Mouse (Mus musculus) R1 (cell line): ENCODE measurements around the gene Kiss1r.
A peak's percentile ranks its signal among the peaks of the same experiment; 100 is the strongest.

Experiments used
- DNase-seq: peaks from one replicate; pipeline ENCODE4 v3.0.0-alpha.2; 2018; ENCODE audit warnings: low read depth, low spot score

Gene Kiss1r

DNA sequence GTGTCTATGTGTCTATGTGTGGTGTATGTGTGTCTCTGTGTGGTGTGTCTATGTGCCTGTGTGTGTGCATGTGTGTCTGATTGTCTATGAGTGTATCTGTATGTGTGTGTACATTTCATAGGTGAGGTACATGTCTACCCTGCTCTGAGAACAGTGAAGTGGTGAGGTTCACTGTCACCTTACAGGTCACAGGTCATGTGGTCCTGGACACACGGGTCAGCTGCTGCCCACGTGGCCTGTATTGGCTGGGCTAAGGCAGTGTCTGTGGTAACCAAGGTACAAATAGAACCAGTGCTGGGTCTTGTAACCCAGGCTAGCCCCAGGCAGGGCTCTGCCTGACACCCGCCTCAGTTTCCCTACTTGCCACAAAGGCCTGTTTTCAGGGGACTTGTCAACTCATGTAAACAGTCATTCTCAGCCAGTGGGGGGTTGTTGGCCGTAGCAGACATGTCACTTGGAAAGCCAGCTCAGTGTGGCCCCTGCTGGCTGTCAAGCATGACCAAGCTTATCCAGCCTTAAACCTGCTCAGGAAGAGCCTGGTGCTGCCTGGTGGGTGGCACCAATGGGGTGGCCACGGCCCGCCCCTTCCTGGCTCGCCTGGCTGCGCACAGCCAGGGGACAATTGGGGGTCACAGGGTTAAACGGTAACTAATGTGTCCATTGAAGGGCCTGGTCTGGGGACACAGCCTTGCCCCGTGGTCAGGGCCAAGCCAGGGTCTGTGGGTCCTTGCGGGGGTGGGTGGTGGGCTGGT is 21.2 kb downstream of the Kiss1r start:
- no peak for DNase-seq

DNA sequence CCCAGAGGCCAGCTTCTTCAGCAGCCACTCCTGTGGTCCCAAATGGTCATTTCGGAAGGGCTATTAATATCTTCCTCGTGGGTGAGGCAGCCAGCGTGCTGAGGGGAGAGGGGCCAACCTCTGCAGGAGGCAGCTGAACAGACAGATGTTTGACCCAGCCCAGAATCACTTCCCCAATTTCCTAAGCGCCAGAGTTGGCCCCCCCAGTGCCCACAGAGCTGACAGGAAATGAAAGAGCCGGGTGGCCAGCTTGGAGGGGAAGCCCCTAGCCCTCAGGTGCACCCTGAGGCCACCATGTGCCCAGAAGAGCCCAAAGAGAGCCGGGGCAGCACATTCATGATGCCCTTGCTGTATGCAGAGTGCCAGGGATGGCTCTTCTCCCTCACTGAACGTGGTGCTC is 24.0 kb downstream of the Kiss1r start:
- DNase-seq = no peak

DNA sequence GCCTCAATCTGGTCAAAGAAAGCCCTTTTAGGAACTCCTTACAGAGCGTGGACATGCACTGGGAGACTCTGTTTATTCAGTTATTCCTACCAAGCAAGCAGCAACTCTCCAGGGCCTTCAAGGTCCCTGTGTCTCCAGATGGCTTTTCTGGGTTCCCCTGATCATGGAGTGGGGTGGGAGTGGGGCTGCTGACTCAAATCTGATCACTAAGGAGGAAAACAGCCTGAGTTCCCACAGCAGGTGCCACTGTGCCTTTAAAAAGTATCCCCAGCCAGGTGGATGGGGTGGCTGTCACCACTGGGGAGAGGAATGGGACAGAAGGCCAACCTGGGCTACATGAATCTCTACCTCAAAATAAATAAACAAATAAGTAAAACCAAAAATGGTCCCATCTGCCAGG is 26.2 kb downstream of the Kiss1r start:
- DNase-seq = no peak

GRCm38 (mm10) chr10:79943471-79943901 is 26.7 kb downstream of the Kiss1r start:
- no peak for DNase-seq

DNA sequence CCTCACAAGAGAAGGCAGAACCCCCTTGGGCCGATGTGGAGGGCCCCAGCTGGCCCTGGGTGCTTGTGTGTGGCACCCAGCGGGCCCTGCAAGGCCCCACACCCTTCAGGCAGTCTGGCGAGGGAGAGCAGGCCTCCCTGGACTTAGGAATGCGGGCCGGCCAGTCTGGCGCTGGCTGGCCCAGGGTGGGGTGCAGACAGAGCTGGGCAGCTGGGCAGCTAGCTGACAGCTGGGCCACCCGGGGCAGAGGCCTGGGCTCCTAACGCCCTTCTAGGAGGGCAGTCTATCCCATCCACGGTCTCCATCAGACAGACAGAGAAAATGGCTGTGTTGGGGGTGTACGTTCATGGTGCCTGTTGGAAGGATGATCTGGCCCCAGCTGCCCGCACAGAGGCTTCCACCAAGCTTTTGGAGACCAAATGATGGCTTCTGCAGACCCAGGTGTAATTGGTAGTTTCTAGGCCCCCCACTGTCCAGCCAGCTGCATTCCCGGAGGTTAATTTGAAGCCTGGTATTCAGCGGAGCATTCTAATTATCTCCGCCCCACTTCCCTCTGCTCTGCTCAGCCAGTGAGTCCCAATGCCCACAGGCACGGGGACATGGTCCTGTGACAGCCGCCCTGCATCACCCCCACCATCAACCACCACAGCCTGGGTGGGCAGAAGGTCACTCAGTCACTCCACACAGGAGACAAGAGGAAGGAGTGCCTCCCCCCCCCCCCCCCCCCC is 28.9 kb downstream of the Kiss1r start:
- DNase-seq = no peak

DNA sequence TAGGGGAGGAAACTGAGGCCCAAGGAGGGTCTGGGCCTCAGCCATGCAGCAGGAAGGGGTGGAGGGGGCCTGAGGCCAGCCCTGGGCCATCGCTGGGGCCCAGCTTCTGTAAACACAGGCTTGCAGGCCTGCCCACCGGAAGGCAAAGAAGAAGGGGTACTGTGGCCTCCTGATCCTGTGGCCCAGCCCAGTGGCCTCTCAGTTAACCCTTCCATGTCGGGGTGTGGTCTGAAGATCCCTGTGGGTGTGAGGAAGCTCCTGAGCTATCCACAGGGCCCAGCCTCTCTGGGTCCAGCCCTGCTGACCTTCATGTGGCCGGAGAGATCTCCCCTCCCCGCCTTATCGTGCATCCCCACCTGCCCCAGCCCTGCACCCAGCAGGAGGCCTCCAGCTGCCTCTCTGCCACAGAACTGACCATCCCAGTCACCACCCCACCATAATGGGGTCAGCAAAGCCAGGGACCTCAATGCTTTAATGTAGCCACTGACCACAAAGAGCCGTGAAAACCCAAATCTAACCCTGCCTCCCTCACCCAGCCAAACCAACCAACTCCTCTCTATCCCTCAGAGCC is 30.1 kb downstream of the Kiss1r start:
- DNase-seq = no peak

GRCm38 (mm10) chr10:79947502-79947901 is 30.7 kb downstream of the Kiss1r start:
- no peak for DNase-seq

DNA sequence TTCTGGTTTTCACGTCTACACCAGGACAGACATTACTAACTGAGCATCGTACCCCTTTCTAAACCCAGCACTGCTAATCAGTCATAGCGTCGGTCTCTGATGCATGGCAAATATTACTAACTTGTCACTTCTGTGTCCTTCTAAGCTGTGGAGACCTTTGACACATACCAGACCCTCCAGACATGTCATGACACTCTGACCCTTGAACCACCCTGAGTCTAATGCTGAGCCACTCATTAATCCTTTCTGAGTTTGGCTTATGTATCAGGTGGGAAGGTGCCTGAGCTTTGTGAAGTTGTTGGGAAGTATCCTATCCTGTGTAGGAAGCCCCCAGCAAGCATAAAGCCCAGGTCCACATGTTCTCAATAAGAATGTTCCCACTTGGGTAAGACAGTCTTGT is 33.1 kb downstream of the Kiss1r start:
- DNase-seq = no peak

GRCm38 (mm10) chr10:79950661-79951060 is 33.9 kb downstream of the Kiss1r start:
- no peak for DNase-seq

- no peak for DNase-seq
Measured at GRCm38 (mm10) chr10:79953946-79954345, 37.2 kb downstream of the Kiss1r start.

GRCm38 (mm10) chr10:79955691-79956090 is 38.9 kb downstream of the Kiss1r start:
- DNase-seq = no peak

DNA sequence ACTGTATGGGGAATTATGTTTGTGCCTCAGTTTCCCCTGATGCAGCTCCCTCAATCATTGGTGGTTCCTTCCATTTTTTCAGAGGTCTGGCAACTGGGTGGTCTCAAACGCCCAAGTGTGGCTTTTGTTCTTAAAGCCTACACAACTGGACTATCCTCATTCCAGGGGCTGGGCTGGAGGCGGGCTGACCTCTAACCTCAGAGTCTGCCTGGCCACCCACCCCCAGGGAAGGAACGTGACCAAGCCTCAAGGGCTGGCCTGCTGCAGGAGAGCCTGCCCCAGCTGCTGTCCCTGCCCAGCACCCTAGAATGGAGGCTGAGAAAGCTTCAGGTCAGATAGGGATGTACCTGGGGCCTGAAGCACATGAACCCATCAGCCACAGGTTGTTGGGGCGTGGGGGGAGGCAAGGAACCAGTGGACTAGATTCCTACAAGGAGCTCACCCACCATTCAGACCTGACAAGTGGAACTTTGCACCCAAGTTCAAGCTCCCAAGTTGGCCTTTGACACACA is 39.9 kb downstream of the Kiss1r start:
- no peak for DNase-seq

DNA sequence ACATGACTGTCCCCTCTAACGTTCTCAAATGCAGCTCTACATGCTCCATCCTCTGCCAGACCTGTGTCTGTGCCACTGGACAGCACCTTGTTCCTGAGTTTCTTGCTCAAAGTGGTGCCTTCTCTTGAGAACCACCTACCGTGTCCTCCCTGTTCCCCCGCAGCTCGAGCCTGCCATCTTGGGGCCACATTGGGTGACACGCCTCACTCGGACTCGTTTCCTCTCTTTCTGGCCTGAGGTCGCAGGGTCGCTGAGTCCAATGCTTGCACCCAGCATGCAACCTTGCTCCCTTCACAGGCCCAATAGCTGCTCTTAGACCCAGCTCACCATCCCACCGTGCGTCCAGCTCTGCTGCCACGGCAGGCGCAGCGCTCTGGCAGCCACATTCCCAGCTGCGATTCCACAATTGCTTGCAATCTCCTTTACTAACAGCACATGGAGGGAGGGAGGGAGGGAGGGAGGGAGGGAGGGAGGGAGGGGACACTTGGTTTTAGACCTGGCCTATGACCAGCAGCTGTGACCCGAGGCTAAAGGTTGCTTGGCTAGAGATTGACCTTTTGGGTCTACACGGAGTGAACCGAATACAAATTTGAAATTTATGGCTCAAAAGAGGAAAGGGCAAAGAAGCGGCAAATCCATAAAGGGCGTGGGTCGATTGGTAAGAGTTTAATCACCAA is 41.5 kb downstream of the Kiss1r start:
- peak; percentile 82 for DNase-seq

DNA sequence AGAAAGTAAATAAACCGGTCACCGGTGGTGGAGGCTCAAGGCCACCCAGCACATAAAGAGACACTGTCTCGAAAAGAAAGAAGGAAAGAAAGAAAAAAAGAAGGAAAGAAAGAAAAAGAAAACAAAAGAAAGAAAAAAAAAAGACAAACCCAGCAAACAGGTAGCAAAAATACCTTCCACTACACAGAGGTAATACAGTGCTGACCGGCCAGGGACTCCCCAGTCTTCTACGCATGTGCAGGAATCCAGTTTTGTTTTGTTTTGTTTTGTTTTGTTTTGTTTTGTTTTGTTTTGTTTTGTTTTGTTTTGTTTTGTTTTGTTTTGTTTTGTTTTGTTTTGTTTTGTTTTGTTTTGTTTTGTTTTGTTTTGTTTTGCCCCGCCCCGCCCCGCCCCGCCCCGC is 42.6 kb downstream of the Kiss1r start:
- DNase-seq = peak; percentile 60

DNA sequence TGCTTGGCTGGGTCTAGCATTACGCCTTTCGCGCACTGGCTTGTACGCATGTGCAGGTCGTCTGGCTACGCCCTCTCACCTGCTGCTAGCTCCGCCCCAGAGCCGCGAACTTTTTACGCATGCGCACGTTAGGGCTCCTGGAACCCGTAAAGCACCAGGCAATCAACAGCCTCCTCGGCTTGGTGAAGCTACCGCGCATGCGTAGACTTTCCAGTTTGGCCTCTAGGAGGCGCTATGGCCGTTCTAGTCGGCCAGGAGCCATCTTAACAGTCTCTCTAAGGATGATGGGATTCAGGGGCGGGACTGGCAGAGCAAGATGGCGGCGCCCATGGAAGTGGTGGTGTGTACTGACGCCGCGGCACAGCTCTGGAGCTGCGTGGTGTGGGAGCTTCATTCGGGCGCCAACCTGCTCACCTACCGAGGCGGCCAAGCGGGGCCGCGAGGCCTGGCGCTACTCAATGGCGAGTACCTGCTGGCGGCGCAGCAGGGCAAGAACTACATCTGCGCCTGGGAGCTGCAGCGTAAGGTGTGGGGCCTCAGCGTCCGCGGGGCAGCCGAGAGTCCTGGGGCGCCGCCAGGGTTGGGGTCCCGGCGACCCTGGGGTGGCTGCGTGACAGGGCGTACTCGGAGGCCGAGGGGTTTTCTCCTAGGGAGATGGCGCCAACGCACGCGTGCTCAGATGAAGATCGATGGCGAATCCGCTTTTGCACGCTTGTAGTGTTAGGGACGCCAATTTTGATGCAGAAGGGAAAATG is 43.3 kb downstream of the Kiss1r start, which contains the start of gene Wdr18:
Gene Wdr18, plus strand, starts transcription at position 306 of the 755 bp plus-strand sequence.
- peak; percentile 100 for DNase-seq

GRCm38 (mm10) chr10:79960671-79961294 is 44.0 kb downstream of the Kiss1r start:
- DNase-seq = no peak

DNA sequence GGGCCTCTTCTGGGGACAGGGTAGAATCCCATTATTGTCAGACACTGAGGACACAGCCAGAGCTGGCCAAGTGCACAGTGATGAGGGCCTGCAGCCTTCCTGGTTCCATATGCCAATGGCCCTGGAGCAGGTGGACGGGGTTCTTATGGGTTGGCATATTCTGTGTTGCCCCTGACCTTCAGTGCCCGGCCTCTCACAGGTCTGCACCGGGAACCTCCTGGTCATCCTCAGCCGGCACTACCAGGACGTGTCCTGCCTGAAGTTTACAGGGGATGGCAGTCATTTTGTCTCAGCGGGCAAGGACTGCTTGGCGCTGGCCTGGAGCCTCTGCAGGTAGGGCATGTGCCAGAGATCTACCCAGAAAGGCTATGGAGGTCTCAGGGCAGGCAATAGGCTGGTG is 48.0 kb downstream of the Kiss1r start:
- DNase-seq = no peak

DNA sequence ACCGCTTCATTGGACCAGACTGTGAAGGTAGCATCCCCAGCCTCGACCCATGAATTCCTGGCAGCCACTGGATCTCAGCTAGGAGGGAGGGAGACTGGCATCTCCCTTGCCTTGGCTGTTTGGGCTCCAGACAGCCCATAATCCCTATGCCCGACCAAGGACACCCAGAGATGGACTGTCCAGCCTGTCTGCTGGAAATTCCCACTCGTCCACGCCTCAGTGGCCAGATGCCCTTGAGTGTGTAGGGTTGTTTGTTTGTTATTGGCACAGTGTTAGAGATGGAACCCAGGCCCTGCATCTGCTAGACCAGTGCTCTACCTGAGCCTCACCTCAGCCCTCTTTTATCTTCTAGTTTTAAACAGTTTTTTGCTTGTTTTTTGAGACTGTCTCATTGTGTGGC is 48.6 kb downstream of the Kiss1r start:
- no peak for DNase-seq

DNA sequence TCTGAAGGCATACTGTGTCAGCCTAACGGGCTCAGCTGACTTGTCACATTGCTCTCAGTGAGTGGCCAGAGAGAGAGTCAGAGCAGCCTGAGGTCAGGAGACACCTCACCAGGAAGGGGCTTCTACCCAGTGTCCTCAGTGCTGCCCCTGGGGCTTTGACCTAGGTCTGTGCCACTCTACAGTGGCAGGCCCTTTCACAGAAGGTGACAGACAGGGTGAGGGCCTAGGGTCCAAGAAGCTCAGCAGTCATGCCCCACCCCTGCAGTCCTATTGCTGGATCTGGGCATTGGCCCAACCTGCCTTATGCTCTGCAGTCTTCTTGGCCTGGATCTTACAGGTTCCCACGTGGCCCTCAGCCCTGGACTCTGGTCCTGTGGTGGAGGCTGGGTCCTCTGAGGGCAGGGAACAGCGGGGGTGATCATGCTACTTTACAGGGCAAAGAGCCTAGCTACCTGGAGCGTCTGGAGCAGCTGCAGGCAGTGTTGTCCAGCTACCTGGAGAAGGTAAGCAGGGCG is 50.2 kb downstream of the Kiss1r start:
- no peak for DNase-seq

DNA sequence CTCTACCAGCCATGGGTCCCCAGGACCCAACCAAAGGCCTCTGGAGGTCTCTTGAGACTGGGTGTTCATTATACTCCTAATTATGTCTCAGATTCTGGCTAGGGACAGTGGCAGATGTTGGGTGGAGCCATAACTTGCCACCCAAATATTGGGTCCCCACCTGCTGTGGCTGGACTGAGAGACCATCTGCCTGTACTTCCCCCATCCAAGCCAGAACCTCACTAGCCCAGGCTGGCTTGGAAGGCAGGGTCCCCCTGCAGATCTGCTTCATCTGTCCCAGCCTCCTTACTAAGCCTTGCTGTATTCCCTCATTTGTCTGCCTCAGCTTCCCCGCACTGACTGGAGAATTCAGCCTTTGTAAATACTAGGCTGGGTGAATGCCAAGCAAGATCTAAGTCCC is 51.4 kb downstream of the Kiss1r start:
- DNase-seq = no peak
